Mouse (Mus musculus): ENCODE results near the gene 4930522L14Rik. TPM values are rescaled to one million over a fixed set of nuclear protein-coding genes. Genes with fewer than 3 reads are reported as not detected.

4930522L14Rik gene
- polyA plus RNA-seq, 1 experiment, result 1.4 TPM

Other genes starting within 250 kb of the 4930522L14Rik start
- 88.7 and 96.9 TPM in 2 replicates for gene Crlf2, start 192.9 kb downstream of the 4930522L14Rik start, polyA plus RNA-seq (2012; rRNA removed)
- 0.21 TPM in 2 replicates for gene 5430403G16Rik, start 60.8 kb downstream of the 4930522L14Rik start, polyA plus RNA-seq (2012; rRNA removed)
- gene Gm15446, start 171.5 kb upstream of the 4930522L14Rik start, polyA plus RNA-seq (2012; rRNA removed), result 1.3 and 1.5 TPM in 2 replicates
- 1.2 and 2.6 TPM in 2 replicates for gene Zfp932, start 244.6 kb upstream of the 4930522L14Rik start, polyA plus RNA-seq (2012; rRNA removed)

Measured in spleen, adult 2 months (tissue).